Mouse (Mus musculus) testis, adult 2 months (tissue): Measurements from ENCODE around the gene Zfp318.

Source experiments
- CTCF ChIP-seq: fragments of 200-500 bp; IDR thresholded peaks from 2 replicates; pipeline ENCODE4 v1.5.1; 2012; ENCODE audit warnings: low read depth, mild to moderate bottlenecking, inconsistent platforms, low read length, moderate library complexity; ENCODE audit not compliant: control insufficient read depth, insufficient read depth, insufficient replicate concordance
- POLR2A ChIP-seq: fragments of 200-500 bp; IDR thresholded peaks from 2 replicates; pipeline ENCODE4 v1.6.1; 2012; ENCODE audit warnings: low read depth, mild to moderate bottlenecking, inconsistent platforms, low read length, moderate library complexity; ENCODE audit not compliant: control insufficient read depth

DNA sequence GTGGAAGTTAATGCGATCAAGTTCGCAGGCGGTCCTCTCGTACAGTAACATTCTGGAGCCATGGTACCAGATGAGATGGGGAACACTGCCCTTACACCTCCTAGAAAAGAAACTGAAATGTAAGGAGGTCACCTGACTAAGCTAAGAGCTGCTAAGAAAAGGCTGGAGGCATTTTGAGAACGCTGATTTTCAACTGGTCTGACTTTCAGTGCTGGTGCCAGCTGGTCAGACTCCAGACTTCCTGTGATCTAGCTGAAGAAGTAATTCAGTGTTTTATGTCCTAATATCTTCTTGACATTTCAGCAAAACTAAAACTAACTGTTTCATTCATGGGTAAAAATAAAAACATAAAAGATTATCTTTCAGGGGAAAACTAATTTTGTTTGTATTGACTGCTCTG, 35.1 kb downstream of the Zfp318 start:
- no peak for TF ChIP-seq CTCF
- no peak for TF ChIP-seq POLR2A
